Mouse (Mus musculus) intestine, embryonic 16.5 days (tissue): ENCODE measurements at regions not wholly inside any gene's neighbourhood (a gene's known extent, or its start where the extent isn't known, plus 50 kb on each side); places are given as distances from the start of the nearest gene placed in this dataset.

Experiments
- ATAC-seq: fragments of 200-750 bp; cut with Nextera tagmentation; 2 replicates; pipeline ENCODE4 v1.8.0; 2017; ENCODE audit warnings: moderate TSS enrichment, moderate library complexity
- H3K27ac ChIP-seq: fragments of 300-500 bp; sonication (generic); 2 replicates; pipeline ENCODE4 v1.5.1; 2014; ENCODE audit warnings: mild to moderate bottlenecking, low read length
- H3K27me3 ChIP-seq: fragments of 300-500 bp; sonication (generic); replicated peaks from 2 replicates; pipeline ENCODE4 v1.6.1; 2014; ENCODE audit warnings: low read length, control low read depth, mixed read lengths; ENCODE audit not compliant: control insufficient read depth, insufficient read depth
- H3K36me3 ChIP-seq: fragments of 300-500 bp; sonication (generic); 2 replicates; pipeline ENCODE4 v1.6.1; 2014; ENCODE audit warnings: low read length, control low read depth; ENCODE audit not compliant: control insufficient read depth, insufficient read depth
- H3K4me1 ChIP-seq: fragments of 300-500 bp; sonication (generic); 2 replicates; pipeline ENCODE4 v1.6.1; 2014; ENCODE audit warnings: low read length, control low read depth, mixed read lengths; ENCODE audit not compliant: control insufficient read depth, insufficient read depth
- H3K4me2 ChIP-seq: fragments of 300-500 bp; sonication (generic); 2 replicates; pipeline ENCODE4 v1.6.1; 2014; ENCODE audit warnings: low read depth, low read length, control low read depth
- H3K4me3 ChIP-seq: fragments of 300-500 bp; sonication (generic); 2 replicates; pipeline ENCODE4 v1.5.1; 2014; ENCODE audit warnings: mild to moderate bottlenecking, low read length
- H3K9ac ChIP-seq: fragments of 300-500 bp; sonication (generic); 2 replicates; pipeline ENCODE4 v1.6.1; 2014; ENCODE audit warnings: low read depth, low read length
- H3K9me3 ChIP-seq: fragments of 300-500 bp; sonication (generic); 2 replicates; pipeline ENCODE4 v1.6.1; 2016; ENCODE audit warnings: low read length, control low read depth; ENCODE audit not compliant: control insufficient read depth
- WGBS: fragments of 180-500 bp; shearing (Covaris S2); extraction: QIAGEN DNeasy Blood & Tissue Kit; methylation state at CpG from one replicate; pipeline ENCODE4 v1.1.7; 2014; 5-methylcytosine and 5-hydroxymethylcytosine counted together

- H3K4me1 ChIP-seq: no peaks in the 10 kb centered on the region
- no peak overlapping the region for H3K4me2 ChIP-seq
- ATAC-seq: no peak
- no peak overlapping the region for H3K9ac ChIP-seq
- H3K9me3 ChIP-seq: no peaks in the 10 kb centered on the region
- H3K27me3 ChIP-seq: no peaks in the 10 kb centered on the region
- H3K27ac ChIP-seq: no peak overlapping the region
- no peak overlapping the region for H3K4me3 ChIP-seq
- H3K36me3 ChIP-seq: no peaks in the 10 kb centered on the region
Observed at GRCm38 (mm10) chr16:12901996-12902319, 207.5 kb upstream of the Ercc4 start.

- Histone ChIP-seq H3K4me1 (no peaks in the 10 kb centered on the region), H3K9ac (no peak overlapping the region), H3K9me3 (no peaks in the 10 kb centered on the region), H3K4me3 (no peak overlapping the region), H3K27me3 (no peaks in the 10 kb centered on the region), H3K27ac (no peak overlapping the region), H3K36me3 (no peaks in the 10 kb centered on the region), H3K4me2 (no peak overlapping the region)
- WGBS: 92% methylated on average over 2 of the region's 2 CpGs
- no peak for ATAC-seq
Observed at GRCm38 (mm10) chr16:12903161-12903560, 206.3 kb upstream of the Ercc4 start.

GRCm38 (mm10) chr16:12904937-12905336 lies 204.5 kb upstream of the Ercc4 start:
- ATAC-seq: no peak
- Histone ChIP-seq H3K27ac (no peak overlapping the region), H3K4me1 (no peaks in the 10 kb centered on the region), H3K36me3 (no peaks in the 10 kb centered on the region), H3K4me3 (no peak overlapping the region), H3K9me3 (no peaks in the 10 kb centered on the region), H3K27me3 (no peaks in the 10 kb centered on the region), H3K4me2 (no peak overlapping the region), H3K9ac (no peak overlapping the region)
- 49% methylated on average over 1 of the region's 1 CpGs for WGBS

DNA sequence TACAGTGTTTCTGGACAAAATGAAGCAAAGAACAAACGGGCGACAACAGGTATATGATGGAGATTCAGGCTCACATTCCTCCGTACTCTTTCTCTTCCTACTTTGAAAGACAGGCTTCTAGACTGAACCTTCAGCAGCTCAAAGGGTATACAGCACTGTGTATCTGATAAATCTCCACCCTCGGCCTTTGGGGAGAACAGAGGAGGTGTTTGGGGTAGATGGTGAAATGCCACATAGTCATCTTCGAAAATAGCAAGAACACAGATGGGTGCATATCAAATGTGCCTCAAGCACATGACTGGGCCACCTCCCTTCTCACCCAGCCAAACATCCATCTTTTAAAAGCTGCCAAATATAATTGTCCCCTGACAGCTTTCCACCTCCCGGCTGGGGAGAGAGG lies 184.8 kb upstream of the Ercc4 start:
- no peaks in the 10 kb centered on the region for H3K36me3 ChIP-seq
- H3K27me3 ChIP-seq: no peaks in the 10 kb centered on the region
- no peak overlapping the region for H3K4me3 ChIP-seq
- no peak overlapping the region for H3K27ac ChIP-seq
- H3K9me3 ChIP-seq: no peaks in the 10 kb centered on the region
- H3K9ac ChIP-seq: no peak overlapping the region
- ATAC-seq: no peak
- no peaks in the 10 kb centered on the region for H3K4me1 ChIP-seq
- no peak overlapping the region for H3K4me2 ChIP-seq
- WGBS: 86% methylated on average over 6 of the region's 6 CpGs

GRCm38 (mm10) chr16:12925931-12926330 lies 183.6 kb upstream of the Ercc4 start:
- WGBS: 85% methylated on average over 9 of the region's 9 CpGs
- no peak overlapping the region for H3K4me2 ChIP-seq
- no peaks in the 10 kb centered on the region for H3K36me3 ChIP-seq
- no peak overlapping the region for H3K27ac ChIP-seq
- no peaks in the 10 kb centered on the region for H3K4me1 ChIP-seq
- H3K9me3 ChIP-seq: no peaks in the 10 kb centered on the region
- H3K9ac ChIP-seq: no peak overlapping the region
- ATAC-seq: no peak
- H3K27me3 ChIP-seq: no peaks in the 10 kb centered on the region
- H3K4me3 ChIP-seq: no peak overlapping the region

DNA sequence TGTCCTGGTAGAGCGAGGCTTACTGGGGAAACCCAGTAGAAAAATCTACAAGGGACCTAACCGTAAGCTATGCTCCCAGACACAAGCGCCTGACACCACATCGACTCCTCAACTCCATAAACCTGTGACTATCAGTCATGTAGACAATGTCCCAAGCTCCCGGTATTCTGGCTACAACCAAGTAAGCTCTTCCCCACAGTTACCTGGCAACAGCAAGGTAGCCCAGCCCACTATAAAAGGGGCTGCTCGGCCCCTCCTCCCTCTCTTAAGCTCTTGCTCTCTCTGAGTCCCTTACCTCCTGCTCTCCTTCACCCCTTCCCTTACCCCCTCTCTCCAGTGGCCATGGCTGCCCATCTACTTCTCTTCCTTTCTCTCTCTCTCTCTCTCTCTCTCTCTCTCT lies 178.4 kb upstream of the Ercc4 start:
- Histone ChIP-seq H3K4me2 (no peak overlapping the region), H3K4me1 (no peaks in the 10 kb centered on the region), H3K9me3 (no peaks in the 10 kb centered on the region), H3K36me3 (no peaks in the 10 kb centered on the region), H3K27me3 (no peaks in the 10 kb centered on the region), H3K4me3 (no peak overlapping the region), H3K27ac (no peak overlapping the region), H3K9ac (no peak overlapping the region)
- WGBS: 74% methylated on average over 6 of the region's 6 CpGs
- no peak for ATAC-seq

DNA sequence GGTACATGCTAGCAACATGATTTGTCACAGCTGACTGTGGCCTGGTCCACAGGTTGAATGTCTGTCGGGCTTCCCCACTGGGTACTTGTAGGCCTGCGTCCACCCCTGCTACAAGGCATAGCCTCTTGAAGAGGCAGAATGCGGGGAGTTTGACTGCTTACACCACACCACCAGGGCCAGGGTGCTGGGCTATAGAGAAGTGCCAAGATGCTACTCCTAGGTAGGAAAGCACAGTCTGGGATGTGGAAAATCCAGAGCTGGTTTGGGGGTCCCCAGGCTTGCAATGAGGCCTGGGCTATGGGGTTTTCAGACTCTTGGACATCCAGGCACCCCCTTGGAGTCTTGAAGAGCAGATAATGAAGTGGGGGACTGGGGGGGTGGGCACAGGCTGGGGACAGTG lies 176.5 kb upstream of the Ercc4 start:
- ATAC-seq: no peak
- Histone ChIP-seq H3K27ac (no peak overlapping the region), H3K36me3 (no peaks in the 10 kb centered on the region), H3K27me3 (no peaks in the 10 kb centered on the region), H3K9me3 (no peaks in the 10 kb centered on the region), H3K4me1 (no peaks in the 10 kb centered on the region), H3K4me2 (no peak overlapping the region), H3K4me3 (no peak overlapping the region), H3K9ac (no peak overlapping the region)
- WGBS: 95% methylated on average over 3 of the region's 3 CpGs

GRCm38 (mm10) chr16:12934586-12934985 lies 174.9 kb upstream of the Ercc4 start:
- Histone ChIP-seq H3K27ac (no peak overlapping the region), H3K4me2 (no peak overlapping the region), H3K36me3 (no peaks in the 10 kb centered on the region), H3K4me1 (no peaks in the 10 kb centered on the region), H3K4me3 (no peak overlapping the region), H3K27me3 (no peaks in the 10 kb centered on the region), H3K9ac (no peak overlapping the region), H3K9me3 (no peaks in the 10 kb centered on the region)
- ATAC-seq: no peak
- 74% methylated on average over 7 of the region's 7 CpGs for WGBS

DNA sequence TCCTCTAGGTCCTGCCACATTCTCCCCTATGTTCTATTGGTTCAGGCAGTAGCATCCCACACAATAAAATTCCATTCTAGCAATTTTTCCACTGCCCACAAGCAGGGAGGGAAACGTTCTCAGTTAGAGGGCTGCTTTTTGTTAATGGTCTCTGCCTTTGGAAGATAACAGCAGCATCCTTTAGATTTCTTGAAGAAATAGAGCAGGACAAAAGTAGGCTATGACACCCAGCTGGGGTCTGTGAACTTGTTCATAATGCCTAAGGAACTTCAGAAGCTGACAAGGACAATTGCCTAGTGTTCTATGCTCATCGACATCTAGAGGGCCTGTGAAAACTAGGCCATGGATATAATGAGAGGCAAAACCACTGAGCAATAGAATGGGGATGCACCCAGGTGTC lies 174.2 kb upstream of the Ercc4 start:
- WGBS: 67% methylated on average over 2 of the region's 2 CpGs
- Histone ChIP-seq H3K4me1 (no peaks in the 10 kb centered on the region), H3K4me3 (no peak overlapping the region)

GRCm38 (mm10) chr16:12936571-12936970 lies 172.9 kb upstream of the Ercc4 start:
- H3K9me3 ChIP-seq: no peaks in the 10 kb centered on the region
- H3K27me3 ChIP-seq: no peaks in the 10 kb centered on the region
- H3K27ac ChIP-seq: no peak overlapping the region
- 80% methylated on average over 2 of the region's 2 CpGs for WGBS
- no peak overlapping the region for H3K4me3 ChIP-seq
- no peak overlapping the region for H3K4me2 ChIP-seq
- H3K36me3 ChIP-seq: no peaks in the 10 kb centered on the region
- no peak overlapping the region for H3K9ac ChIP-seq
- no peaks in the 10 kb centered on the region for H3K4me1 ChIP-seq
- ATAC-seq: no peak

More for the DNA sequence above, 174.2 kb upstream of the Ercc4 start:
- H3K9me3 ChIP-seq: no peaks in the 10 kb centered on the region
- H3K27ac ChIP-seq: no peak overlapping the region
- no peaks in the 10 kb centered on the region for H3K36me3 ChIP-seq
- no peaks in the 10 kb centered on the region for H3K27me3 ChIP-seq
- ATAC-seq: no peak
- no peak overlapping the region for H3K4me2 ChIP-seq
- no peak overlapping the region for H3K9ac ChIP-seq
